Mouse (Mus musculus) gastrocnemius, adult 2 months (tissue): ENCODE results near the gene Chrdl2. TPM values are rescaled to one million over a fixed set of nuclear protein-coding genes. Genes with fewer than 3 reads are reported as not detected.
"Not testable (repeated sequence)": the region's sequence is repeated elsewhere in the genome, so short reads cannot be mapped to it uniquely, and the experiment has no call there.

Source experiments
- DNase-seq: peaks from one replicate; pipeline ENCODE4 v3.0.0; 2022
- H3K27ac ChIP-seq: fragments of 200-600 bp; 2 replicates; pipeline ENCODE4 v1.8.1; 2022; ENCODE audit warnings: mild to moderate bottlenecking
- H3K4me3 ChIP-seq: fragments of 200-600 bp; 2 replicates; pipeline ENCODE4 v1.8.1; 2022; ENCODE audit warnings: mild to moderate bottlenecking, moderate library complexity
- CTCF ChIP-seq: fragments of 200-600 bp; IDR thresholded peaks from 2 replicates; pipeline ENCODE4 v1.8.1; 2022; ENCODE audit warnings: antibody characterized with exemption, mild to moderate bottlenecking, moderate library complexity
- intact Hi-C: fragments of 180-260 bp; cut with DNase I; formaldehyde crosslinking; loops from one replicate; pipeline ENCODE4 v1.15.1; 2025
- total RNA-seq, 2 experiments: library from RNA; stranded (reverse); gene quantifications; 2 replicates each; pipeline ENCODE4 v1.2.3; 2021

The Chrdl2 gene
- total RNA-seq, 2 experiments from 2014 or later, result 2.0 to 3.2 TPM

DNA sequence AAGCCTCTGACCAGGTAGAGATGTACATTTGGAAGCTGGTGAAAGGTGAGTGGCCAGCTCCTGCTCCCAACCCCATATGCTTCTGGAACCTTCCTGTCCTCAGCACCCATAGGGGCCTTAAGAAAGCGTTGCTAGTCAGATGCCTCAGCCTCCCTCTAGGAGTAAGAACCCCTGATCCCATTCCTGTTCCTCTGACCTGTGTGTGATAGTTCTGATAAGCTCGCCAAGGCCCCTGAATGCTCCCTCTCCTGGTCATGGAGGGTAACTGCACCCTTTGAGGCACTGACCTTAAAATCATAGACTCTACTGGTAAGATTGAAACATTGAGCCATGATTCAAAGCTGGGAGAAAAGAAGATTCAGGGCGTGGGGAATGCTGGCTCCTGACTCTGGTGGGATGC is 23.3 kb downstream of the Chrdl2 start:
- no peak for DNase-seq
- H3K27ac ChIP-seq, result no peak overlapping the region
- peak; percentile 66 for TF ChIP-seq CTCF
- no peak overlapping the region for H3K4me3 ChIP-seq
- intact Hi-C loops, result no loop called here

DNA sequence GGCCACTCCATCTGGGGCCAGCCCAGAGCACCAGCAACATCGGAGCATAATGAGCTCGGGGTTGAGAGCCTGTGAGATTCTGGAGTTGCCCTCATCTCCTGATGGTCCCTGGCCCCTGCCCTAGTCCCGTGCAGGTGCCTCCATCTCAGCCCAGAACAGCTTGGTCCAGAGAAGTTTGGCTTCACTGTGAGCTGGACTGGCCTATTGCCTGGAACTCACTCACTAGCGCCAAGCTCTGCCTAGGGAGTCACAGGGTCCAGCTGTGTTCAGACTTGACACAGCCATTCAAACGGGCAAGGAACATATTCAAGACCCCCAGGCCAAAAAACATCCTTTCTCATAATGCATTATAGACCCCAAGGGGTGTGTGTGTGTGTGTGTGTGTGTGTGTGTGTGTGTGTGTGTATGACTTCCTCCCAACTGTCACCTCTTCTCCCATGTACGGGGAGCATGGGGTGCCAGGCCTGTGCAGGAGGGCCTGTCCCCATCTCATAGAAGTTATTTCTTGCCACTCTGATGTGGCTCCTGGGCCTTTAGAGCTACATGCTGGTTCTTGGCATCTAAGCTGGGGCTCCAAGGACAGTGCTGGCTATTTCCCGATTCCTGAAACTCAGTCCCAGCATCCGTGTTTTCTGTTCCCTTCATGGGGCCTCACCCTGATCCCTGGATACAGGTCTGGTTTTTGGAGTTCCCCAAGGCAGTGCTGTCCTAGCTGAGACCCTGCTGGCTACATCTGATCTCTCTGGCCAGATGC is 25.2 kb downstream of the Chrdl2 start:
- H3K27ac ChIP-seq, result no peak overlapping the region
- intact Hi-C loops, result no loop called here
- DNase-seq, result peak; percentile 58
- no peak overlapping the region for H3K4me3 ChIP-seq
- TF ChIP-seq CTCF, result no peak

GRCm38 (mm10) chr7:100033672-100034071 is 27.7 kb downstream of the Chrdl2 start:
- intact Hi-C loops, result no loop called here
- no peak overlapping the region for H3K27ac ChIP-seq
- no peak overlapping the region for H3K4me3 ChIP-seq
- DNase-seq, result peak; percentile 35
- TF ChIP-seq CTCF, result no peak

DNA sequence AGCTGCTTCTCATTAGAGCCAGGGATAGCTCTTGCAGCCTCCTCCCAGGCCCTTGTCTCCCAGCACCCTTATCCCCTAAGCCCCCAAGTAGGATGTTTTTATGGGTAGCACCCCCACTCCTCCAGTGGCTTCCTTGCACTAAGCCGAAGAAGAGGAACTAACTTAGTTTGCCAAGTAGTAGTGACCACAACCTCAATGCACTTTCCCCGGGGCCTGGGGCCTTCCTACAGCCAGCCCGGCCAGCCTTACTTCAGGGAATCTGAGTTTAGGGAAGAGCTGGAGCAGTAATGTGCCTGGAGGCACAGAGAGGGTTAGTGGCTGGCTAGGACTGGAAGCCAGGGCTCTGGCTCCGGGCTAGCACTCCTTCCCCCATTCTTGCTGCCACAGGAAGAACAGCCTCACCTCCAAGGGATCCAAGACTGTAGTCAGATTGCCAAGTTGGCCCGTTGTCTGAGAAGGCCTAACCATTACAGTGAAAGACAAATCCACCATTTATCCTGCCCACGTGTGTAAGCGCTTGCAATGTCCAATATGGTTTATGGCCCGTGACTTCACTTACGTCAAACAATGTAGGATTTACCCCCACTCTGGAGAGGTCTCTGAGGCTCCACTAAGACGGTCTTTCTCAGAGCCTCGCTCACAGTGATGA is 29.0 kb downstream of the Chrdl2 start:
- intact Hi-C loops, result no loop called here
- Histone ChIP-seq H3K4me3 (no peak overlapping the region), H3K27ac (no peak overlapping the region)
- TF ChIP-seq CTCF, result no peak
- DNase-seq, result peak; percentile 51

DNA sequence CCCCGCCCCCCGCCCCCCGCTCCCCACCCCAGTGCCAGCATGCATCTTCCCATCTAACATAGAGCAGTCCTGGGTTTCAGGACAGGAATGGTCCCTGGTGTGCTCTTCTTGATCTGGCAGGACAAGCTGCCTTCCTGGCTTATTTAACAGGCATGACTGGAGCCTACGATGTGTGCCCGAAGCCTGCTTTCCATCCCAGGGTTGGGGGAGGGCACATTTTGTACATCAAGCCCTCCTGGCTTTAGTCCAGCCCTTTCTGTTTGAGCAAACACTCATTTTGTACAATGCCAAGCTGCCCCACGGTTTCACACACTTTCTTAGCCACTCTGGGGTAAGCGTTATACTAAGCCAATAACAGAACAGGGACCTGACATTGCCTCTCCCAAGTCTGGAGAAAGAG is 30.1 kb downstream of the Chrdl2 start:
- no peak for TF ChIP-seq CTCF
- H3K27ac ChIP-seq, result no peak overlapping the region
- no peak overlapping the region for H3K4me3 ChIP-seq
- no peak for DNase-seq
- intact Hi-C loops, result no loop called here

- Histone ChIP-seq H3K4me3 (no peak overlapping the region), H3K27ac (no peak overlapping the region)
- intact Hi-C loops, result no loop called here
- no peak for TF ChIP-seq CTCF
- no peak for DNase-seq
Measured at GRCm38 (mm10) chr7:100036495-100036894, 30.5 kb downstream of the Chrdl2 start.

- Histone ChIP-seq H3K27ac (no peak overlapping the region), H3K4me3 (no peak overlapping the region)
- intact Hi-C loops, result no loop called here
- TF ChIP-seq CTCF, result no peak
- peak; percentile 21 for DNase-seq
Measured at GRCm38 (mm10) chr7:100042120-100042519, 36.1 kb downstream of the Chrdl2 start.

DNA sequence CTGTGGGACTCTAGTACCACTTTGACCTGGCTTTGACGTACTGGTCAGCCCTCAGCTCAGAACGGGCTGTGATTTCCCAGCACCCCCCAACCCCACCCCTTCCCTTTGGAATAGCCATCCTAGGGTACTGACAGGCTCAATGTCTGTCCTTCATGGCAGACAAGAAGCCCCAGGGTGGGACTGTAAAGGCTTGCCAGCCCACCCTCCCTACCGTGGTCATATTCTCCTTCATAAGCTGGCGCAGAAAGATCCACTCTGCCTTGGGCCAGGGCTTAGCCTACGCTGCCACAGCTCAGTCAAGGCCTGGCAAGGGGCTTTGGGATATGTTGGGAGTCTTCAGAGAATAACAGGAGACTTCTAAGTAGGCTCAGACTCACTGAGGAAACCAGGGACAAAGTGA is 37.1 kb downstream of the Chrdl2 start:
- Histone ChIP-seq H3K27ac (0 out of 2 replicates have a peak overlapping the region, but pooled peaks have one; percentile 16), H3K4me3 (no peak overlapping the region)
- DNase-seq, result peak; percentile 17
- TF ChIP-seq CTCF, result no peak
- intact Hi-C loops, result no loop called here

DNA sequence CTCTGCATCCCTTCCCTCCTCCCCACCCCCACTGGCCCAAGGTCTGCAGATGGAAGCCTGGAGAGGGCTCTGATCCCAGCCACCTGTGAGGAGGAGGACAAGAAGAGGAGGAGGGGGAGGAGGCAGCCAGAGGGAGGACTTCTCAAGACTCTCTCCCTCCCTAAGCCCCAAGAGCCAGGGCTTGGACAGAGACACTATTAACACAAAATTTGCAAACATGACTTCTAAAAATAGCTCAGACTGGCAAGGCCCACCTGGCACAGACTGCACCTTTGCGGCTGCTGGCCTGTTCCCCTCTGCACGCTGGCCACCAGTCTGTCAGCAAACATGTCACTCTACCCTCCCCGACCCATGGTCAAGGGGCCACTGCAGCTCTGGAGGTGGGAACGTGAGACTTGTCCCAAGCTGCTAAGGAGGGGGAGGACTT is 37.6 kb downstream of the Chrdl2 start:
- intact Hi-C loops, result no loop called here
- H3K4me3 ChIP-seq, result no peak overlapping the region
- H3K27ac ChIP-seq, result peak overlapping the region; percentile 16; the same call in 1 of the 2 replicates
- DNase-seq, result peak; percentile 78
- no peak for TF ChIP-seq CTCF

DNA sequence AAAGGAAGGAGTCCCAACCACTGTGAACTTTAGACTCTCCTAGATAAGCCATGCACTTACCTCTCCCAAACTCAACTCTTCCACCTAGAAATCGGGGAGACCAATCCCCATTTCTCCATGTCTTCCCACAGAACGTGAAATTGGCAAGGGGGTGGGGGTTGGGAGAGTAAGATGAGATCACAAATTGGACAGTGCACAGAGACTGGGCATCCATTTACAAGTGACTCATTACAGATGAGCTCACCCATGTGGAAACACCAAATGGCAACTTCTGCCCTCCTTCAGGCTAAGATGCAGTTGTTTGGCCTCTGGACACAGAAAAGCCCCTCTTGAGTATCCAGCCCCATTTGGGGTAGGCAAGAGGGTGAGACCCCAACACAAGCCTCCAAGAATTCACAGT is 40.5 kb downstream of the Chrdl2 start:
- Histone ChIP-seq H3K4me3 (no peak overlapping the region), H3K27ac (0 out of 2 replicates have a peak overlapping the region, but pooled peaks have one; percentile 20)
- peak; percentile 13 for DNase-seq
- TF ChIP-seq CTCF, result no peak
- intact Hi-C loops, result no loop called here

DNA sequence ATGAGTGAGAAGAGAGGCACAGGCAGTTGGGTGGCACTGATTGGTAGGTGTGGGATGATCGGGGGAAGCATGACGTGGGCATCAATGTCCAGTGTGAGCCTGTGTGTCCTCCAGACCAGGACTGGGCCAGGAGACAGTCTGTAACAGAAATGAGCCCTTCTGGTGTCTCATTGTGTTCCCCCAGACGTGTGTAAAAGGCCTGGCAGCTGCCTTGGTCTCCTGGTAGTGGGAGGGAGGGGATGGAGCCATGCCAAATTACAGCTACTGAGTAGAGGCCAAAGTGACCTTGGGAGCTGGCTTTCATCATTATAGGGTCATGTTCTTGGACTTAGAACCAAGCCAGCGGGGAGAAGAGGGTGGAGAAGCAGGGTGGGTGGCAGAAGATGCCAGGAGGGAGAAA is 45.9 kb downstream of the Chrdl2 start:
- DNase-seq, result peak; percentile 36
- intact Hi-C loops, result no loop called here
- TF ChIP-seq CTCF, result no peak
- no peak overlapping the region for H3K4me3 ChIP-seq
- H3K27ac ChIP-seq, result no peak overlapping the region

- intact Hi-C loops, DNase-seq, H3K4me3 ChIP-seq, H3K27ac ChIP-seq: not testable (repeated sequence)
Measured at GRCm38 (mm10) chr7:100052991-100053390, 47.0 kb downstream of the Chrdl2 start.

- TF ChIP-seq CTCF, result no peak
- intact Hi-C loops, result no loop called here
- 0 out of 2 replicates have a peak overlapping the region, but pooled peaks have one; percentile 38 for H3K27ac ChIP-seq
- peak; percentile 83 for DNase-seq
- H3K4me3 ChIP-seq, result no peak overlapping the region
Measured at GRCm38 (mm10) chr7:100073959-100074358, 68.0 kb downstream of the Chrdl2 start.
